Mouse (Mus musculus) liver, adult 2 months (tissue): Measurements from ENCODE around the gene Tspan11.

Experiments used
- CTCF ChIP-seq: fragments of 200-500 bp; IDR thresholded peaks from 2 replicates; pipeline ENCODE4 v1.5.1; 2011; ENCODE audit warnings: low read depth, low read length, control low read depth
- POLR2A ChIP-seq: fragments of 200-500 bp; IDR thresholded peaks from 2 replicates; pipeline ENCODE4 v1.6.1; 2011; ENCODE audit warnings: low read length, control low read depth; ENCODE audit not compliant: insufficient read depth; ENCODE audit errors: extremely low read depth

GRCm38 (mm10) chr6:127902559-127902958, 15.2 kb downstream of the Tspan11 start:
- TF ChIP-seq CTCF (no peak), POLR2A (no peak)
